Mouse (Mus musculus): ENCODE data around the gene Pcsk2. TPM values are rescaled to one million over a fixed set of nuclear protein-coding genes. Genes with fewer than 3 reads are reported as not detected.

Pcsk2 gene
- polyA plus RNA-seq, 1 experiment: not detected

GRCm38 (mm10) chr2:143603871-143604512 lies 58.0 kb downstream of the Pcsk2 start:
- TF ChIP-seq POLR2A (IDR thresholded peaks at IDR 0.05; ENCODE audit: low read depth, low read length) (no peak), CTCF (IDR thresholded peaks at IDR 0.05; ENCODE audit: extremely low read depth, insufficient read depth, insufficient read length, insufficient replicate concordance) (no peak)
- no peak for DNase-seq (ENCODE audit: low read depth in 1 of 2, low spot score in 2 of 2)
- Histone ChIP-seq H3K27ac (ENCODE audit: insufficient read depth, low read length) (no peak overlapping the region), H3K27me3 (ENCODE audit: control insufficient read depth, insufficient read depth, low read length) (no peaks in the 10 kb centered on the region), H3K4me1 (ENCODE audit: control insufficient read depth, insufficient read depth, insufficient read length) (no peaks in the 10 kb centered on the region), H3K36me3 (ENCODE audit: control insufficient read depth, insufficient read depth, low read length) (no peaks in the 10 kb centered on the region), H3K4me3 (ENCODE audit: extremely low read depth, insufficient read depth, insufficient read length) (no peak overlapping the region)
- 43% methylated on average over 2 of the region's 2 CpGs for WGBS

GRCm38 (mm10) chr2:143610355-143611331 lies 64.7 kb downstream of the Pcsk2 start:
- TF ChIP-seq CTCF (IDR thresholded peaks at IDR 0.05; ENCODE audit: extremely low read depth, insufficient read depth, insufficient read length, insufficient replicate concordance) (no peak), POLR2A (IDR thresholded peaks at IDR 0.05; ENCODE audit: low read depth, low read length) (no peak)
- Histone ChIP-seq H3K27ac (ENCODE audit: insufficient read depth, low read length) (no peak overlapping the region), H3K4me1 (ENCODE audit: control insufficient read depth, insufficient read depth, insufficient read length) (no peaks in the 10 kb centered on the region), H3K27me3 (ENCODE audit: control insufficient read depth, insufficient read depth, low read length) (no peaks in the 10 kb centered on the region), H3K36me3 (ENCODE audit: control insufficient read depth, insufficient read depth, low read length) (no peaks in the 10 kb centered on the region), H3K4me3 (ENCODE audit: extremely low read depth, insufficient read depth, insufficient read length) (no peak overlapping the region)
- DNase-seq (ENCODE audit: low read depth in 1 of 2, low spot score in 2 of 2): no peak
- WGBS: 76% methylated on average over 9 of the region's 9 CpGs

- no peak overlapping the region for H3K4me3 ChIP-seq (ENCODE audit: extremely low read depth, insufficient read depth, insufficient read length)
- no peaks in the 10 kb centered on the region for H3K4me1 ChIP-seq (ENCODE audit: control insufficient read depth, insufficient read depth, insufficient read length)
- no peaks in the 10 kb centered on the region for H3K27me3 ChIP-seq (ENCODE audit: control insufficient read depth, insufficient read depth, low read length)
- no peak overlapping the region for H3K27ac ChIP-seq (ENCODE audit: insufficient read depth, low read length)
- H3K36me3 ChIP-seq (ENCODE audit: control insufficient read depth, insufficient read depth, low read length): no peaks in the 10 kb centered on the region
- TF ChIP-seq POLR2A (IDR thresholded peaks at IDR 0.05; ENCODE audit: low read depth, low read length) (no peak), CTCF (IDR thresholded peaks at IDR 0.05; ENCODE audit: extremely low read depth, insufficient read depth, insufficient read length, insufficient replicate concordance) (no peak)
- WGBS: 71% methylated on average over 3 of the region's 3 CpGs
- no peak for DNase-seq (ENCODE audit: low read depth in 1 of 2, low spot score in 2 of 2)
Observed at GRCm38 (mm10) chr2:143613466-143613865, 67.5 kb downstream of the Pcsk2 start.

- Histone ChIP-seq H3K27me3 (ENCODE audit: control insufficient read depth, insufficient read depth, low read length) (no peaks in the 10 kb centered on the region), H3K4me1 (ENCODE audit: control insufficient read depth, insufficient read depth, insufficient read length) (no peaks in the 10 kb centered on the region), H3K4me3 (ENCODE audit: extremely low read depth, insufficient read depth, insufficient read length) (no peak overlapping the region), H3K36me3 (ENCODE audit: control insufficient read depth, insufficient read depth, low read length) (no peaks in the 10 kb centered on the region), H3K27ac (ENCODE audit: insufficient read depth, low read length) (no peak overlapping the region)
- no peak for DNase-seq (ENCODE audit: low read depth in 1 of 2, low spot score in 2 of 2)
- 87% methylated on average over 5 of the region's 5 CpGs for WGBS
- TF ChIP-seq POLR2A (IDR thresholded peaks at IDR 0.05; ENCODE audit: low read depth, low read length): no peak
- TF ChIP-seq CTCF (IDR thresholded peaks at IDR 0.05; ENCODE audit: extremely low read depth, insufficient read depth, insufficient read length, insufficient replicate concordance): no peak
Observed at GRCm38 (mm10) chr2:143614775-143615174, 68.8 kb downstream of the Pcsk2 start.

- no peaks in the 10 kb centered on the region for H3K36me3 ChIP-seq (ENCODE audit: control insufficient read depth, insufficient read depth, low read length)
- WGBS: 62% methylated on average over 3 of the region's 3 CpGs
- H3K27ac ChIP-seq (ENCODE audit: insufficient read depth, low read length): no peak overlapping the region
- TF ChIP-seq POLR2A (IDR thresholded peaks at IDR 0.05; ENCODE audit: low read depth, low read length) (no peak), CTCF (IDR thresholded peaks at IDR 0.05; ENCODE audit: extremely low read depth, insufficient read depth, insufficient read length, insufficient replicate concordance) (no peak)
- no peaks in the 10 kb centered on the region for H3K4me1 ChIP-seq (ENCODE audit: control insufficient read depth, insufficient read depth, insufficient read length)
- no peaks in the 10 kb centered on the region for H3K27me3 ChIP-seq (ENCODE audit: control insufficient read depth, insufficient read depth, low read length)
- H3K4me3 ChIP-seq (ENCODE audit: extremely low read depth, insufficient read depth, insufficient read length): no peak overlapping the region
- no peak for DNase-seq (ENCODE audit: low read depth in 1 of 2, low spot score in 2 of 2)
Observed at GRCm38 (mm10) chr2:143620916-143621315, 75.0 kb downstream of the Pcsk2 start.

GRCm38 (mm10) chr2:143623916-143624315 lies 78.0 kb downstream of the Pcsk2 start:
- WGBS: 64% methylated on average over 3 of the region's 3 CpGs
- Histone ChIP-seq H3K27ac (ENCODE audit: insufficient read depth, low read length) (no peak overlapping the region), H3K4me3 (ENCODE audit: extremely low read depth, insufficient read depth, insufficient read length) (no peak overlapping the region), H3K4me1 (ENCODE audit: control insufficient read depth, insufficient read depth, insufficient read length) (no peaks in the 10 kb centered on the region), H3K27me3 (ENCODE audit: control insufficient read depth, insufficient read depth, low read length) (no peaks in the 10 kb centered on the region), H3K36me3 (ENCODE audit: control insufficient read depth, insufficient read depth, low read length) (no peaks in the 10 kb centered on the region)
- DNase-seq (ENCODE audit: low read depth in 1 of 2, low spot score in 2 of 2): no peak
- TF ChIP-seq CTCF (IDR thresholded peaks at IDR 0.05; ENCODE audit: extremely low read depth, insufficient read depth, insufficient read length, insufficient replicate concordance) (no peak), POLR2A (IDR thresholded peaks at IDR 0.05; ENCODE audit: low read depth, low read length) (no peak)
